Mouse (Mus musculus) CH12.LX (cell line): ENCODE data around the gene Cecr2.
A peak's percentile ranks its signal among the peaks of the same experiment; 100 is the strongest.

Experiments used
- CTCF ChIP-seq, 2 experiments: IDR thresholded peaks in 1 of 2; conservative IDR thresholded peaks in 1 of 2; 2 replicates each; pipeline ENCODE4 v1.5.1; 2011 to 2012; ENCODE audit warnings: low read depth in 2 of 2, low read length in 2 of 2, improper control_type of control experiment in 1 of 2, inconsistent platforms in 1 of 2, mild to moderate bottlenecking in 1 of 2, moderate library complexity in 1 of 2
- POLR2A ChIP-seq: IDR thresholded peaks from 2 replicates; pipeline ENCODE4 v1.6.1; 2011; ENCODE audit warnings: low read depth, mild to moderate bottlenecking, improper control_type of control experiment, low read length
- POLR2AphosphoS2 ChIP-seq: IDR thresholded peaks from 2 replicates; pipeline ENCODE4 v1.6.1; 2011; ENCODE audit warnings: low read depth, low read length, improper control_type of control experiment
- RAD21 ChIP-seq: IDR thresholded peaks from 2 replicates; pipeline ENCODE4 v1.6.1; 2011; ENCODE audit warnings: low read depth, mild to moderate bottlenecking, low read length, improper control_type of control experiment, moderate library complexity
- RCOR1 ChIP-seq: conservative IDR thresholded peaks from 2 replicates; pipeline ENCODE4 v1.6.1; 2012; ENCODE audit warnings: low read depth, mild to moderate bottlenecking, inconsistent platforms, low read length, improper control_type of control experiment
- UBTF ChIP-seq: IDR thresholded peaks from 2 replicates; pipeline ENCODE4 v1.6.1; 2012; ENCODE audit warnings: low read depth, mild to moderate bottlenecking, inconsistent platforms, low read length, improper control_type of control experiment, moderate library complexity
- USF1 ChIP-seq: IDR thresholded peaks from 2 replicates; pipeline ENCODE4 v1.6.1; 2014; ENCODE audit warnings: low read depth, mild to moderate bottlenecking, inconsistent platforms, low read length, improper control_type of control experiment

DNA sequence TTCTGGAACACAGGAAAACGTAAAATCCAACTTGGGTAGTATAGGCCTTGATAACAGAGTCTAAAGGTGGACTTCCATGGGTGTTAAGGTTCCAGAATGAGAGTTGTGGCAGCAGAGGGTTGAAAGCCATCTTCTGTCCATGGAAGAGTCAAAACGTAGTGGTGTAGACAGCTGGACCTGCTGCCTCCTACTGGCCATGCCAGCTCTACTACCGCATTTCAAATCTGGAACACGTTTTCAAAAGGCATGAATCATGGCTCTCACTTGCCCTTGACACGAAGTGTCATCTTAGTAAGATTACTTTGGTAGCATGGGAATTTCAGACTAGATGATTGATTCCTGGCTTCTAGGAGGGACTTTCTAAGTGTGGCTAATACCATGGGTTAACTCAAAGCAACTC lies 8.0 kb downstream of the Cecr2 start:
- no peak for TF ChIP-seq RCOR1
- no peak for TF ChIP-seq POLR2A
- no peak for TF ChIP-seq POLR2AphosphoS2
- peak; percentile 47 to 90 for TF ChIP-seq CTCF (conservative IDR thresholded peaks at IDR 0.05 in 1 of 2, IDR thresholded peaks at IDR 0.05 in 1 of 2; ENCODE audit: low read depth in 2 of 2, low read length in 2 of 2)
- no peak for TF ChIP-seq UBTF
- no peak for TF ChIP-seq USF1
- peak; percentile 74 for TF ChIP-seq RAD21
